Mouse (Mus musculus) MEL (cell line): Measurements from ENCODE around the gene Man2a2. TPM values are rescaled to one million over a fixed set of nuclear protein-coding genes. Genes with fewer than 3 reads are reported as not detected.
A peak's percentile ranks its signal among the peaks of the same experiment; 100 is the strongest.

Experiments
- DNase-seq: peaks from one replicate; pipeline ENCODE4 v3.0.0; 2011; ENCODE audit warnings: low read depth, low spot score
- H3K27ac ChIP-seq: 2 replicates; pipeline ENCODE4 v1.5.1; 2012; ENCODE audit warnings: low read depth, mild to moderate bottlenecking, control low read depth, low read length, moderate library complexity; ENCODE audit not compliant: control insufficient read depth
- H3K27me3 ChIP-seq, 2 experiments: fragments of 150-350 bp in 1 of 2; sonication (generic) in 1 of 2; 2 replicates each; pipeline ENCODE4 v1.6.1; 2012; ENCODE audit warnings: low read length in 2 of 2, mild to moderate bottlenecking in 2 of 2, improper control_type of control experiment in 1 of 2, moderate library complexity in 1 of 2; ENCODE audit not compliant: insufficient read depth in 2 of 2, control insufficient read depth in 1 of 2
- H3K36me3 ChIP-seq, 2 experiments: 2 replicates each; pipeline ENCODE4 v1.6.1; 2012 to 2014; ENCODE audit warnings: low read length in 2 of 2, improper control_type of control experiment in 1 of 2, inconsistent platforms in 1 of 2, mild to moderate bottlenecking in 1 of 2; ENCODE audit not compliant: insufficient read depth in 2 of 2, control insufficient read depth in 1 of 2
- H3K4me1 ChIP-seq, 2 experiments: fragments of 150-350 bp in 1 of 2; sonication (generic) in 1 of 2; 2 replicates each; pipeline ENCODE4 v1.6.1; 2012; ENCODE audit warnings: low read length in 2 of 2, improper control_type of control experiment in 1 of 2, mild to moderate bottlenecking in 1 of 2; ENCODE audit not compliant: insufficient read depth in 2 of 2, control insufficient read depth in 1 of 2
- H3K4me3 ChIP-seq, 2 experiments: fragments of 150-350 bp in 1 of 2; sonication (generic) in 1 of 2; 2 replicates each; pipeline ENCODE4 v1.5.1; 2012; ENCODE audit warnings: low read depth in 2 of 2, low read length in 2 of 2, mild to moderate bottlenecking in 2 of 2, moderate library complexity in 2 of 2, control low read depth in 1 of 2, improper control_type of control experiment in 1 of 2; ENCODE audit not compliant: control insufficient read depth in 1 of 2, insufficient read depth in 1 of 2
- H3K79me2 ChIP-seq: 2 replicates; pipeline ENCODE4 v1.6.1; 2012; ENCODE audit warnings: mild to moderate bottlenecking, low read length, moderate library complexity; ENCODE audit not compliant: control insufficient read depth, poor library complexity, insufficient read depth
- H3K9ac ChIP-seq: 2 replicates; pipeline ENCODE4 v1.6.1; 2012; ENCODE audit warnings: low read depth, mild to moderate bottlenecking, control low read depth, low read length, moderate library complexity; ENCODE audit not compliant: control insufficient read depth, poor library complexity, severe bottlenecking
- H3K9me3 ChIP-seq: fragments of 150-350 bp; sonication (generic); replicated peaks from 2 replicates; pipeline ENCODE4 v1.6.1; 2012; ENCODE audit warnings: mild to moderate bottlenecking, low read length, improper control_type of control experiment, moderate library complexity; ENCODE audit not compliant: insufficient read depth
- BHLHE40 ChIP-seq: IDR thresholded peaks from 2 replicates; pipeline ENCODE4 v1.6.1; 2012; ENCODE audit warnings: low read depth, mild to moderate bottlenecking, inconsistent platforms, low read length, improper control_type of control experiment, borderline replicate concordance
- CHD1 ChIP-seq: IDR thresholded peaks from 2 replicates; pipeline ENCODE4 v1.6.1; 2012; ENCODE audit warnings: low read depth, mild to moderate bottlenecking, inconsistent platforms, low read length, improper control_type of control experiment
- CHD2 ChIP-seq: IDR thresholded peaks from 2 replicates; pipeline ENCODE4 v1.6.1; 2011; ENCODE audit warnings: low read length, improper control_type of control experiment
- CTCF ChIP-seq, 3 experiments: IDR thresholded peaks in 2 of 3; conservative IDR thresholded peaks in 1 of 3; 2 replicates each; pipeline ENCODE4 v1.5.1; 2011 to 2012; ENCODE audit warnings: low read length in 3 of 3, low read depth in 2 of 3, mild to moderate bottlenecking in 2 of 3, improper control_type of control experiment in 1 of 3, inconsistent platforms in 1 of 3, mixed read lengths in 1 of 3, moderate library complexity in 1 of 3; ENCODE audit not compliant: control insufficient read depth in 1 of 3, insufficient read depth in 1 of 3, poor library complexity in 1 of 3, severe bottlenecking in 1 of 3
- E2F4 ChIP-seq: IDR thresholded peaks from 2 replicates; pipeline ENCODE4 v1.6.1; 2011; ENCODE audit warnings: low read depth, low read length, improper control_type of control experiment, borderline replicate concordance
- ELF1 ChIP-seq: IDR thresholded peaks from 2 replicates; pipeline ENCODE4 v1.6.1; 2014; ENCODE audit warnings: low read depth, mild to moderate bottlenecking, inconsistent platforms, low read length, improper control_type of control experiment, moderate library complexity
- ETS1 ChIP-seq: IDR thresholded peaks from 2 replicates; pipeline ENCODE4 v1.6.1; 2012; ENCODE audit warnings: low read depth, mild to moderate bottlenecking, inconsistent platforms, low read length, improper control_type of control experiment, moderate library complexity
- GABPA ChIP-seq: IDR thresholded peaks from 2 replicates; pipeline ENCODE4 v1.6.1; 2012; ENCODE audit warnings: low read depth, mild to moderate bottlenecking, inconsistent platforms, low read length, improper control_type of control experiment, moderate library complexity
- GATA1 ChIP-seq: IDR thresholded peaks from 2 replicates; pipeline ENCODE4 v1.6.1; 2011; ENCODE audit warnings: low read depth, low read length, improper control_type of control experiment
- HCFC1 ChIP-seq: IDR thresholded peaks from 2 replicates; pipeline ENCODE4 v1.6.1; 2012; ENCODE audit warnings: low read depth, mild to moderate bottlenecking, inconsistent platforms, low read length, improper control_type of control experiment, moderate library complexity
- KAT2A ChIP-seq: conservative IDR thresholded peaks from 2 replicates; pipeline ENCODE4 v1.6.1; 2012; ENCODE audit warnings: low read depth, low read length, improper control_type of control experiment, inconsistent platforms
- MAFK ChIP-seq: IDR thresholded peaks from 2 replicates; pipeline ENCODE4 v1.6.1; 2011; ENCODE audit warnings: low read depth, mild to moderate bottlenecking, low read length, improper control_type of control experiment, borderline replicate concordance
- MAX ChIP-seq: IDR thresholded peaks from 2 replicates; pipeline ENCODE4 v1.6.1; 2011; ENCODE audit warnings: low read length, improper control_type of control experiment
- MEF2A ChIP-seq: IDR thresholded peaks from 2 replicates; pipeline ENCODE4 v1.6.1; 2014; ENCODE audit warnings: low read depth, mild to moderate bottlenecking, inconsistent platforms, low read length, improper control_type of control experiment; ENCODE audit not compliant: poor library complexity, insufficient replicate concordance, severe bottlenecking; ENCODE audit errors: extremely low read depth
- MXI1 ChIP-seq: IDR thresholded peaks from 2 replicates; pipeline ENCODE4 v1.6.1; 2011; ENCODE audit warnings: mild to moderate bottlenecking, low read depth, low read length, improper control_type of control experiment
- MYC ChIP-seq: IDR thresholded peaks from 2 replicates; pipeline ENCODE4 v1.6.1; 2011; ENCODE audit warnings: low read depth, mild to moderate bottlenecking, low read length, improper control_type of control experiment, moderate library complexity
- NELFE ChIP-seq: IDR thresholded peaks from 2 replicates; pipeline ENCODE4 v1.6.1; 2011; ENCODE audit warnings: low read depth, low read length, improper control_type of control experiment
- POLR2A ChIP-seq, 2 experiments: IDR thresholded peaks; 2 replicates each; pipeline ENCODE4 v1.6.1; 2011 to 2012; ENCODE audit warnings: low read length in 2 of 2, mild to moderate bottlenecking in 2 of 2, control low read depth in 1 of 2, improper control_type of control experiment in 1 of 2, low read depth in 1 of 2, moderate library complexity in 1 of 2; ENCODE audit not compliant: control insufficient read depth in 1 of 2, insufficient read depth in 1 of 2, poor library complexity in 1 of 2
- POLR2AphosphoS2 ChIP-seq: IDR thresholded peaks from 2 replicates; pipeline ENCODE4 v1.6.1; 2011; ENCODE audit warnings: low read length, improper control_type of control experiment
- RCOR1 ChIP-seq: IDR thresholded peaks from 2 replicates; pipeline ENCODE4 v1.6.1; 2012; ENCODE audit warnings: low read depth, mild to moderate bottlenecking, inconsistent platforms, low read length, improper control_type of control experiment
- SIN3A ChIP-seq: IDR thresholded peaks from 2 replicates; pipeline ENCODE4 v1.6.1; 2012; ENCODE audit warnings: low read length, improper control_type of control experiment, inconsistent platforms
- SMC3 ChIP-seq: IDR thresholded peaks from 2 replicates; pipeline ENCODE4 v1.6.1; 2011; ENCODE audit warnings: low read depth, low read length, improper control_type of control experiment
- TBP ChIP-seq: IDR thresholded peaks from 2 replicates; pipeline ENCODE4 v1.8.0; 2011; ENCODE audit warnings: low read depth, low read length, improper control_type of control experiment
- TCF12 ChIP-seq: IDR thresholded peaks from 2 replicates; pipeline ENCODE4 v1.6.1; 2014; ENCODE audit warnings: low read depth, mild to moderate bottlenecking, inconsistent platforms, low read length, improper control_type of control experiment, moderate library complexity
- USF1 ChIP-seq: IDR thresholded peaks from 2 replicates; pipeline ENCODE4 v1.6.1; 2014; ENCODE audit warnings: low read depth, mild to moderate bottlenecking, inconsistent platforms, low read length, improper control_type of control experiment, moderate library complexity
- USF2 ChIP-seq, 2 experiments: IDR thresholded peaks; 2 replicates each; pipeline ENCODE4 v1.6.1; 2011 to 2012; ENCODE audit warnings: improper control_type of control experiment in 2 of 2, low read length in 2 of 2, borderline replicate concordance in 1 of 2, inconsistent platforms in 1 of 2, low read depth in 1 of 2, mild to moderate bottlenecking in 1 of 2; ENCODE audit not compliant: insufficient read depth in 1 of 2
- ZC3H11A ChIP-seq: IDR thresholded peaks from 2 replicates; pipeline ENCODE4 v1.6.1; 2012; ENCODE audit warnings: low read depth, mild to moderate bottlenecking, inconsistent platforms, low read length, improper control_type of control experiment
- ZMIZ1 ChIP-seq: IDR thresholded peaks from 2 replicates; pipeline ENCODE4 v1.6.1; 2012; ENCODE audit warnings: low read depth, mild to moderate bottlenecking, inconsistent platforms, low read length, improper control_type of control experiment, moderate library complexity
- ZNF384 ChIP-seq: IDR thresholded peaks from 2 replicates; pipeline ENCODE4 v1.6.1; 2012; ENCODE audit warnings: low read depth, mild to moderate bottlenecking, inconsistent platforms, low read length, improper control_type of control experiment
- polyA plus RNA-seq, 2 experiments: library from polyadenylated mRNA; stranded (reverse) in 1 of 2; unstranded in 1 of 2; fragments of >175 nt in 1 of 2; fragments of >200 nt in 1 of 2; gene quantifications; 2 replicates each; pipeline versions ENCODE4 v1.2.1 to v1.2.4; 2012; ENCODE audit warnings: low replicate concordance in 2 of 2, low read depth in 1 of 2; ENCODE audit not compliant: insufficient read length in 2 of 2, insufficient read depth in 1 of 2, missing spikeins in 1 of 2
- total RNA-seq: library from RNA; depleted of rRNA; stranded (reverse); fragments of 300-350 nt; gene quantifications from 2 replicates; pipeline ENCODE4 v1.2.3, GENCODE M21; 2012

Man2a2 gene
- total and polyA plus RNA-seq, 3 experiments: 19.2 to 38.6 TPM; not detected in 1

DNA sequence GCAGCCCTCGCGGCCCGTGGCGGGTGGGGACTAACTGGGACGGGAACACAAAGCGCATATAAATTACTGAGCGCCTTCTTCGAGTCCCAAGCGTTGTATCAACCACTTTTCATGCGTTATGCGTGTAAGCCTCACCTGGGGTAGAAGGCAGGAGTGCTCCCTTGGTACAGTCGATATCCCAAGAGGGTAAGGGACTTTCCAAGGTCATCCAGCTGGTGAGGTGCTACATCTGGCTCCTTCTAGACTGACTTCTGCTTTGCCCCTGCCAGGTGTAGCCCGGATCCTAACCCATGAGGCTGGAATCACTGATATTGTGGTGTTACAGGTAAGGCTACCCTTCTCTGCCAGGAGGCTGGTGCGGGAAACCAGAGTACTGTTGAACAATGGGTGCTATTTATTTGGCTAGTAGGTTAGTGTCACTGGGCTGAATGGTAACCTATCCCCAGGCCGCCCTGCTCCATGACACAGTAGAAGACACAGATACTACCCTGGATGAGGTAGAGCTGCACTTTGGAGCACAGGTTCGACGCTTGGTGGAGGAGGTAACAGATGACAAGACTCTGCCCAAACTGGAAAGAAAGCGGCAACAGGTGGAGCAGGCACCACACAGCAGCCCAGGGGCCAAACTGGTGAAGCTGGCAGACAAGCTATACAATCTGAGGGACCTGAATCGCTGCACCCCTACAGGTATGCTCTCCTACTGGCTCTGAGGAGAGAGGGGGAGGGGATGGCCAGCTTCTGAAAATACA, 27.7 kb downstream of the Man2a2 start:
- Histone ChIP-seq H3K9me3 (no peaks in the 10 kb centered on the region), H3K79me2 (peaks cover 11% of the 10 kb centered on the region), H3K4me3 (peak overlapping the region; percentile 59 to 73), H3K36me3 (peaks cover 0 to 11% of the 10 kb centered on the region in 2 experiments; a peak in 2 of 4 replicates), H3K4me1 (peaks cover 0 to 31% of the 10 kb centered on the region in 2 experiments; a peak in 3 of 4 replicates), H3K9ac (peak overlapping the region; percentile 93), H3K27me3 (no peaks in the 10 kb centered on the region), H3K27ac (peak overlapping the region; percentile 58)
- TF ChIP-seq SMC3: no peak
- peak; percentile 10; the same call in 1 of the 2 replicates for TF ChIP-seq TBP
- peak; percentile 8 for TF ChIP-seq SIN3A
- DNase-seq: no peak

DNA sequence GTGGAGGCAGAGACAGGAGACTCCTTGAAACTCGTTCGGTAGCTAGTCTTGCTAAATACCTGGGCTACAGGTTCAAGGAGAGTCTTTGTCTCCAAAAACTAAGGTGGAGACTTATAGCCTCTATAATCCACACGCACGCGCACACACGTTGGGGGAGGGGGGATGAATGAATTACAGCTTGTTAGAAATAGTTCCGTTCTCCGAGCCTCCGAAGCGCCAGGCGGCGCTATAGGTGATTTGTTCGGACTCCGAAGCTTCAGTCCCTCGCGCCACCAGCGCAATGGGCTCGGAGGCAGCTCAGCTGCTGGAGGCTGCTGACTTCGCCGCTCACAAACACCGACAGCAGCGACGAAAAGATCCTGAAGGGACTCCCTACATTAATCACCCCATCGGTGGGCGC, 28.3 kb downstream of the Man2a2 start, which contains the start of gene Hddc3:
Gene Hddc3, plus strand, starts transcription at position 247 of the 400 bp plus-strand sequence.
- Histone ChIP-seq H3K9me3 (no peaks in the 10 kb centered on the region), H3K36me3 (peaks cover 0 to 12% of the 10 kb centered on the region in 2 experiments; a peak in 2 of 4 replicates), H3K27me3 (no peaks in the 10 kb centered on the region), H3K4me3 (peak within 1 kb of the TSS; percentile 59 to 73), H3K79me2 (peaks cover 11% of the 10 kb centered on the region), H3K9ac (peak within 1 kb of the TSS; percentile 93), H3K27ac (peak within 1 kb of the TSS; percentile 58), H3K4me1 (peaks cover 0 to 34% of the 10 kb centered on the region in 2 experiments; a peak in 3 of 4 replicates)
- DNase-seq: peak; percentile 96
- TF ChIP-seq ZNF384 (no peak), CHD2 (peak; percentile 52; the same call in 1 of the 2 replicates), POLR2A (IDR thresholded peaks at IDR 0.05; ENCODE audit: control insufficient read depth in 1 of 2, insufficient read depth in 1 of 2, low read depth in 1 of 2, low read length in 2 of 2, poor library complexity in 1 of 2) (peak; percentile 89 to 91), MEF2A (no peak), MXI1 (no peak; the same call in 1 of the 2 replicates), TBP (peak; percentile 72; the same call in 1 of the 2 replicates), RCOR1 (no peak), HCFC1 (peak; percentile 79), E2F4 (no peak), CHD1 (no peak), ETS1 (peak; percentile 48; the same call in 1 of the 2 replicates), USF2 (IDR thresholded peaks at IDR 0.05; ENCODE audit: borderline replicate concordance in 1 of 2, insufficient read depth in 1 of 2, low read depth in 1 of 2, low read length in 2 of 2) (no peak), TCF12 (peak; percentile 64), ELF1 (peak; percentile 53; the same call in 1 of the 2 replicates), ZC3H11A (no peak), ZMIZ1 (peak; percentile 59; the same call in 1 of the 2 replicates), MAX (peak; percentile 54; the same call in 1 of the 2 replicates), BHLHE40 (0 out of 2 replicates have a peak, but pooled peaks have one; percentile 23), MAFK (no peak), GABPA (no peak; the same call in 1 of the 2 replicates), MYC (peak; percentile 71; the same call in 1 of the 2 replicates), SIN3A (peak; percentile 67), POLR2AphosphoS2 (peak; percentile 52; the same call in 1 of the 2 replicates), GATA1 (no peak), KAT2A (no peak), NELFE (peak; percentile 82), SMC3 (peak; percentile 10; the same call in 1 of the 2 replicates), USF1 (no peak), CTCF (IDR thresholded peaks at IDR 0.05 in 2 of 3, conservative IDR thresholded peaks at IDR 0.05 in 1 of 3; ENCODE audit: control insufficient read depth in 1 of 3, insufficient read depth in 1 of 3, low read depth in 2 of 3, low read length in 3 of 3, poor library complexity in 1 of 3, severe bottlenecking in 1 of 3) (peak; percentile 81 to 92 (median 87))
